Mouse (Mus musculus) kidney, postnatal 14 days (tissue): ENCODE data around the gene Ak1.

ENCODE experiments used
- DNase-seq: peaks from one replicate; pipeline ENCODE4 v3.0.0; 2022; ENCODE audit warnings: mixed read lengths

The Ak1 gene

GRCm38 (mm10) chr2:32601417-32602065, 20.0 kb upstream of the Ak1 start:
- DNase-seq, result peak; percentile 36

GRCm38 (mm10) chr2:32602600-32603054, 18.9 kb upstream of the Ak1 start:
- peak; percentile 91 for DNase-seq

GRCm38 (mm10) chr2:32604631-32605030, 16.9 kb upstream of the Ak1 start:
- no peak for DNase-seq

- peak; percentile 89 for DNase-seq
Observed at GRCm38 (mm10) chr2:32606161-32607142, 15.1 kb upstream of the Ak1 start.

GRCm38 (mm10) chr2:32607262-32607947, 14.2 kb upstream of the Ak1 start:
- DNase-seq, result peak; percentile 40

GRCm38 (mm10) chr2:32608141-32608777, 13.3 kb upstream of the Ak1 start:
- peak; percentile 66 for DNase-seq

GRCm38 (mm10) chr2:32608778-32609435, 12.7 kb upstream of the Ak1 start:
- no peak for DNase-seq

GRCm38 (mm10) chr2:32610610-32611229, 10.8 kb upstream of the Ak1 start:
- peak; percentile 62 for DNase-seq

GRCm38 (mm10) chr2:32612274-32612673, 9.3 kb upstream of the Ak1 start:
- DNase-seq, result no peak

- DNase-seq, result no peak
Observed at GRCm38 (mm10) chr2:32617109-32617508, 4.4 kb upstream of the Ak1 start.

GRCm38 (mm10) chr2:32617601-32618000, 4.0 kb upstream of the Ak1 start:
- no peak for DNase-seq

- DNase-seq, result no peak
Observed at GRCm38 (mm10) chr2:32618051-32618450, 3.5 kb upstream of the Ak1 start.

GRCm38 (mm10) chr2:32620682-32621516, 659 bp upstream of the Ak1 start:
- peak; percentile 85 for DNase-seq

GRCm38 (mm10) chr2:32624111-32624748, 2.7 kb downstream of the Ak1 start:
- DNase-seq, result no peak

- DNase-seq, result peak; percentile 78
Observed at GRCm38 (mm10) chr2:32625212-32625872, 3.8 kb downstream of the Ak1 start.

- no peak for DNase-seq
Observed at GRCm38 (mm10) chr2:32625873-32626694, 4.5 kb downstream of the Ak1 start.

GRCm38 (mm10) chr2:32627266-32628043, 5.9 kb downstream of the Ak1 start:
- DNase-seq, result no peak

- DNase-seq, result no peak
Observed at GRCm38 (mm10) chr2:32628044-32628550, 6.5 kb downstream of the Ak1 start.
